Mouse (Mus musculus): ENCODE results near the gene Hs3st3a1.
A peak's percentile ranks its signal among the peaks of the same experiment; 100 is the strongest.

Hs3st3a1 gene

GRCm38 (mm10) chr11:64434611-64435545 is at the start of gene Hs3st3a1:
Hs3st3a1 (plus strand) TSS chr11:64435332.
- peak; percentile 8 for DNase-seq

GRCm38 (mm10) chr11:64386333-64386732 is 48.8 kb upstream of the Hs3st3a1 start:
- no peak for DNase-seq

- peak; percentile 70 for DNase-seq
These were observed 38.7 kb upstream of the Hs3st3a1 start for GRCm38 (mm10) chr11:64396331-64396881.

- no peak for DNase-seq
These were observed 38.2 kb upstream of the Hs3st3a1 start for GRCm38 (mm10) chr11:64396949-64397348.

GRCm38 (mm10) chr11:64397612-64398011 is 37.5 kb upstream of the Hs3st3a1 start:
- DNase-seq: no peak

GRCm38 (mm10) chr11:64400534-64401093 is 34.5 kb upstream of the Hs3st3a1 start:
- no peak for DNase-seq

- DNase-seq: no peak
These were observed 16.2 kb upstream of the Hs3st3a1 start for GRCm38 (mm10) chr11:64418969-64419368.

GRCm38 (mm10) chr11:64435546-64436411 is 647 bp downstream of the Hs3st3a1 start:
- DNase-seq: peak; percentile 26

- no peak for DNase-seq
These were observed 1.2 kb downstream of the Hs3st3a1 start, which contains the start of gene F930015N05Rik for GRCm38 (mm10) chr11:64436412-64436727. F930015N05Rik (minus strand) TSS chr11:64436653.

GRCm38 (mm10) chr11:64436791-64437298 is 1.7 kb downstream of the Hs3st3a1 start:
- DNase-seq: no peak

- DNase-seq: no peak
These were observed 2.6 kb downstream of the Hs3st3a1 start for GRCm38 (mm10) chr11:64437721-64438120.

- DNase-seq: no peak
These were observed 3.8 kb downstream of the Hs3st3a1 start for GRCm38 (mm10) chr11:64438909-64439308.

GRCm38 (mm10) chr11:64442119-64442518 is 7.0 kb downstream of the Hs3st3a1 start:
- DNase-seq: no peak

- no peak for DNase-seq
These were observed 7.6 kb downstream of the Hs3st3a1 start for GRCm38 (mm10) chr11:64442701-64443100.

GRCm38 (mm10) chr11:64445227-64445626 is 10.1 kb downstream of the Hs3st3a1 start:
- DNase-seq: no peak

- no peak for DNase-seq
These were observed 13.6 kb downstream of the Hs3st3a1 start for GRCm38 (mm10) chr11:64448586-64449315.

- no peak for DNase-seq
These were observed 26.6 kb downstream of the Hs3st3a1 start for GRCm38 (mm10) chr11:64461746-64462145.

GRCm38 (mm10) chr11:64468737-64469136 is 33.6 kb downstream of the Hs3st3a1 start:
- no peak for DNase-seq

- DNase-seq: no peak
These were observed 35.6 kb downstream of the Hs3st3a1 start for GRCm38 (mm10) chr11:64470689-64471088.

GRCm38 (mm10) chr11:64473679-64474078 is 38.5 kb downstream of the Hs3st3a1 start:
- DNase-seq: no peak

GRCm38 (mm10) chr11:64481445-64481844 is 46.3 kb downstream of the Hs3st3a1 start:
- DNase-seq: no peak
